Mouse (Mus musculus): ENCODE measurements around the gene Ccz1. TPM values are rescaled to one million over a fixed set of nuclear protein-coding genes. Genes with fewer than 3 reads are reported as not detected.

Gene Ccz1
- polyA plus RNA-seq, 1 experiment from 2014 or later, result 103 TPM

GRCm38 (mm10) chr5:143994632-143995365, 19.9 kb downstream of the Ccz1 start:
- DNase-seq (ENCODE audit: low read depth, low spot score), result no peak
- in situ Hi-C loops (cut with MboI; ENCODE audit: low pct_unique_long_range_greater_than_20kb), result no loop called here
- POLR2A ChIA-PET, result no interaction called here

GRCm38 (mm10) chr5:143993849-143994248, 20.8 kb downstream of the Ccz1 start:
- no peak for DNase-seq (ENCODE audit: low read depth, low spot score)
- no peaks in the 10 kb centered on the region for H3K27me3 ChIP-seq
- in situ Hi-C loops (cut with MboI; ENCODE audit: low pct_unique_long_range_greater_than_20kb), result no loop called here
- ChIA-PET POLR2A (no interaction called here), CTCF (interaction anchor here (0.9 to 1.4 kb wide), 2 partner anchors 9 to 12 kb away, joined by 3 read pairs; no protein-coding TSS in a partner anchor)
- ATAC-seq, result no peak
- no peak for TF ChIP-seq CTCF (IDR thresholded peaks at IDR 0.05)

More at GRCm38 (mm10) chr5:143994632-143995365, 19.9 kb downstream of the Ccz1 start:
- CTCF ChIA-PET, result interaction anchor here (0.9 to 1.4 kb wide), 2 partner anchors 8 to 13 kb away, joined by 3 read pairs; no protein-coding TSS in a partner anchor
- H3K27me3 ChIP-seq, result no peaks in the 10 kb centered on the region
- TF ChIP-seq CTCF (IDR thresholded peaks at IDR 0.05), result no peak
- ATAC-seq, result no peak

DNA sequence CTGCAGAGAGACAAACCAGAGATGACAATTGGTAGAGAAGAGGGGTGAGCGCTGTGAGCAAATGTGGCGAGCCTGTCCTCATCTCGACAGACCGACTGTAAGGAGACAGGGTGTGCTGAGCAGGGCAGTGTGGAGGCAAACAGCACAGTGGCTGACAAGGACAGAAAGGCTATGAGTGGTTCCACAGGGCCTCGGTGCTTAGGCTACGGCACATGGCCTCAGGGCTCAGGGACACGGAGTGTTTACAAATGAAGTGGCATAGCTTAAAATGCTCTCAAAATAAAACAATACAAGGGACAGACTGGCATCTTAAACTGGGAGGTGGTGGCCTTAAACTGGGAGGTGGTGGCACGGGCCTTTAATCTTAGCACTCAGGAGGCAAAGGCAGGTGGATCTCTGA, 21.4 kb downstream of the Ccz1 start:
- TF ChIP-seq CTCF (IDR thresholded peaks at IDR 0.05), result no peak

GRCm38 (mm10) chr5:143992661-143993060, 22.0 kb downstream of the Ccz1 start:
- POLR2A ChIA-PET, result no interaction called here
- no peaks in the 10 kb centered on the region for H3K27me3 ChIP-seq
- in situ Hi-C loops (cut with MboI; ENCODE audit: low pct_unique_long_range_greater_than_20kb), result no loop called here
- DNase-seq (ENCODE audit: low read depth, low spot score), result no peak
- CTCF ChIA-PET, result no interaction called here
- no peak for ATAC-seq
- TF ChIP-seq CTCF (IDR thresholded peaks at IDR 0.05), result no peak

More for the DNA sequence above, 21.4 kb downstream of the Ccz1 start:
- ChIA-PET CTCF (interaction anchor here (1.4 kb wide), 1 partner anchor 11 kb away, joined by 3 read pairs; no protein-coding TSS in a partner anchor), POLR2A (no interaction called here)
- H3K27me3 ChIP-seq, result no peaks in the 10 kb centered on the region
- ATAC-seq (no peak), DNase-seq (ENCODE audit: low read depth, low spot score) (no peak)
- in situ Hi-C loops (cut with MboI; ENCODE audit: low pct_unique_long_range_greater_than_20kb), result no loop called here

- no peak for TF ChIP-seq CTCF (IDR thresholded peaks at IDR 0.05)
- ChIA-PET CTCF (interaction anchor here (0.9 to 2.9 kb wide), 3 partner anchors 10 to 15 kb away, joined by 3 to 14 read pairs (median 7); no protein-coding TSS in a partner anchor), POLR2A (no interaction called here)
- H3K27me3 ChIP-seq, result no peaks in the 10 kb centered on the region
- in situ Hi-C loops (cut with MboI; ENCODE audit: low pct_unique_long_range_greater_than_20kb), result no loop called here
- no peak for DNase-seq (ENCODE audit: low read depth, low spot score)
- ATAC-seq, result no peak
These were observed 24.6 kb downstream of the Ccz1 start for GRCm38 (mm10) chr5:143990086-143990485.

DNA sequence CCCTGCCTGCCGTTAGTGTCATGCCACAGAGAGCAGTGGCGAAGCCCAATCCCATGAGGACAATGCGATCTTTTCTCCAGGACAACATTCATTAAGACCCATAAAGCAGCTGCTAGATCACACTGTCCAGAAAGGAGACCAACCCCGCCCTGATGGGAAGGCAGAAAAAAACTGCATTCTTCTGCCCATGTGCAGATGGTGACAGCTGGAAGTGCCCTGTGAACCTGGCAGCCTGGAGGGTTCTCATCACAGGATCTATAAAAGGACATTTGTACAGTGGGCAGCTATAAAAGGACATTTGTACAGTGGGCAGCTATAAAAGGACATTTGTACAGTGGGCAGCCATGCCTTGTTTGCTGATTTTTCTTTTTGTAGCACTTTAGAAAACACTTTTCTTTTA, 25.6 kb downstream of the Ccz1 start:
- H3K27me3 ChIP-seq, result no peaks in the 10 kb centered on the region
- no peak for TF ChIP-seq CTCF (IDR thresholded peaks at IDR 0.05)
- DNase-seq (ENCODE audit: low read depth, low spot score) (no peak), ATAC-seq (no peak)
- CTCF ChIA-PET, result interaction anchor here (1.1 to 2.9 kb wide), 3 partner anchors 9 to 15 kb away, joined by 4 to 14 read pairs (median 6); no protein-coding TSS in a partner anchor
- POLR2A ChIA-PET, result no interaction called here
- in situ Hi-C loops (cut with MboI; ENCODE audit: low pct_unique_long_range_greater_than_20kb), result no loop called here

DNA sequence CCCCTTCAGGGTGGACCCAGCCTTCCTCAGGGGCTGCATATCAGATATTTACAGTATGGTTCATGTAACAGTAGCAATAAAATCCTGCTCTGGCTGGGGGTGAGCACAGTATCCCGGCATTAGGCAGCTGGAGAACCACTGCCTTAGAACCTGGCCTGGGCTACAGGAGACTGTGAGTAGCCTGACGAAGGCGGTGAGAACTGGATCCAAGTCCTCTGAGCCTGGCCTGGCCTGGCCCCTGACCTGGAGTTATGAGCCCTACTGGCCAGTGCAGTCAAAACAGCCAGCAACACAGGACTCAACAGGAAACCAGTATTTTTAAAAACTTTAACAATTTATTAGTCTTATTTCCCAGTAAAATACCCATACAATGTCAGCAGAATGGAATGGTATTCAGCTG, 27.1 kb downstream of the Ccz1 start:
- no peak for ATAC-seq
- POLR2A ChIA-PET, result no interaction called here
- H3K27me3 ChIP-seq, result no peaks in the 10 kb centered on the region
- in situ Hi-C loops (cut with MboI; ENCODE audit: low pct_unique_long_range_greater_than_20kb), result no loop called here
- no peak for DNase-seq (ENCODE audit: low read depth, low spot score)
- CTCF ChIA-PET, result interaction anchor here (2.9 kb wide), 1 partner anchor 12 kb away, joined by 14 read pairs; no protein-coding TSS in a partner anchor
- TF ChIP-seq CTCF (IDR thresholded peaks at IDR 0.05), result no peak

DNA sequence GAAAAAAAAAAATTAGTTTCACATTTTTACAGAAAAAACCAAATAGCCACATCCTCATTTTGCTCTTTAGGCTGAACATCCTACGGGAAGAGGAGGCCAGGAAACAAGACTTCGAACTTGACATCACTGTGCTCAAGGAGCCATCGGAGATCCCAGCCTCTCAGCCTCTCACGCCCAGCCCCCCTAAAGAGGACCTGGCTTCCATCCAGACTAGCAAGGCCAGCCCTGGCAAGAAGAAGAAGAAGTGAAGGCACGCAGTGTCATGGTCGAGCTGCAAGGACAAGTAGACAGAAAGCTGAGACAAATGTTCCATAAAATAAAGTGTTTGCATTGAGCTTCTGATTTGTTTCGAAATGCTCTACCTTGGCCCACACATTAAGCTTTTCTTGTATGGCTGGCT, 29.3 kb downstream of the Ccz1 start:
- ChIA-PET POLR2A (interaction anchor here (0.6 kb wide), 1 partner anchor 264 kb away, joined by 4 read pairs; no protein-coding TSS in a partner anchor), CTCF (no interaction called here)
- no peaks in the 10 kb centered on the region for H3K27me3 ChIP-seq
- ATAC-seq, result no peak
- no peak for DNase-seq (ENCODE audit: low read depth, low spot score)
- in situ Hi-C loops (cut with MboI; ENCODE audit: low pct_unique_long_range_greater_than_20kb), result no loop called here
- TF ChIP-seq CTCF (IDR thresholded peaks at IDR 0.05), result no peak

- ChIA-PET POLR2A (interaction anchor here (0.7 kb wide), 1 partner anchor 277 kb away, joined by 3 read pairs; no protein-coding TSS in a partner anchor), CTCF (interaction anchor here (1.0 kb wide), 1 partner anchor 12 kb away, joined by 3 read pairs; no protein-coding TSS in a partner anchor)
- ATAC-seq, result no peak
- H3K27me3 ChIP-seq, result no peaks in the 10 kb centered on the region
- in situ Hi-C loops (cut with MboI; ENCODE audit: low pct_unique_long_range_greater_than_20kb), result no loop called here
- DNase-seq (ENCODE audit: low read depth, low spot score), result no peak
- no peak for TF ChIP-seq CTCF (IDR thresholded peaks at IDR 0.05)
These were observed 32.3 kb downstream of the Ccz1 start for GRCm38 (mm10) chr5:143982361-143982760.

DNA sequence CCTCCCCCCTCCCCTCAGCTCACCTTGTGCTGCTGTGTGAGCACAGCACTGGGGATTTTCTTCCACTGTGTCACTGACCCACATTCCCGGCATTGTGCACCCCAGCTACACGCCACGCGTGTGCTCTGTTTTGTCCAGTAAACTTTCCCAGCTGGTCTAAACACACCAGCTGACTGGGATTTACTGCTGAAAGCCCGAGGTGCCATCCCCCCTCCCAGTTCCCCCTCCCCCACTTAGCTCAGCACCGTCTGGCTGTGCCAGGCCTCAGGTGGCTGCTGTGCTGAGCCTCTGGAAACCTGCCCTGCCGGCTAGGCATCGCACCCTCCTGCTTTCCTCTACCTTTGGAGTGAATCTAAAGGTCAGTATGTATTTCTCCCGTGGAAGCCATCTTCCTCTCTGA, 33.8 kb downstream of the Ccz1 start:
- H3K27me3 ChIP-seq, result no peaks in the 10 kb centered on the region
- CTCF ChIA-PET, result no interaction called here
- DNase-seq (ENCODE audit: low read depth, low spot score), result no peak
- POLR2A ChIA-PET, result no interaction called here
- in situ Hi-C loops (cut with MboI; ENCODE audit: low pct_unique_long_range_greater_than_20kb), result no loop called here
- no peak for TF ChIP-seq CTCF (IDR thresholded peaks at IDR 0.05)
- ATAC-seq, result no peak

- DNase-seq (ENCODE audit: low read depth, low spot score) (no peak), ATAC-seq (no peak)
- no peak for TF ChIP-seq CTCF (IDR thresholded peaks at IDR 0.05)
- no peaks in the 10 kb centered on the region for H3K27me3 ChIP-seq
- in situ Hi-C loops (cut with MboI; ENCODE audit: low pct_unique_long_range_greater_than_20kb), result no loop called here
- ChIA-PET CTCF (no interaction called here), POLR2A (no interaction called here)
These were observed 37.8 kb downstream of the Ccz1 start for GRCm38 (mm10) chr5:143976726-143977431.
